Mouse (Mus musculus) myocyte (in vitro differentiated cells): Measurements from ENCODE around the gene Gm20806.
"Not testable (repeated sequence)": the region's sequence is repeated elsewhere in the genome, so short reads cannot be mapped to it uniquely, and the experiment has no call there.

Source experiments
- E2F4 ChIP-seq: IDR thresholded peaks from one replicate; pipeline ENCODE4 v1.6.1; 2011; ENCODE audit warnings: mild to moderate bottlenecking, control low read depth, moderate library complexity; ENCODE audit not compliant: insufficient read depth
- POLR2AphosphoS2 ChIP-seq: IDR thresholded peaks from one replicate; pipeline ENCODE4 v1.6.1; 2011; ENCODE audit warnings: low read depth, control low read depth; ENCODE audit not compliant: insufficient read length
- SRF ChIP-seq: IDR thresholded peaks from one replicate; pipeline ENCODE4 v1.6.1; 2011; ENCODE audit warnings: low read depth; ENCODE audit not compliant: control insufficient read depth, insufficient read length
- TCF3 ChIP-seq: IDR thresholded peaks from one replicate; pipeline ENCODE4 v1.6.1; 2011; ENCODE audit warnings: low read depth, control low read depth; ENCODE audit not compliant: insufficient read length
- USF1 ChIP-seq: IDR thresholded peaks from one replicate; pipeline ENCODE4 v1.6.1; 2011; ENCODE audit warnings: low read depth, mild to moderate bottlenecking, control low read depth, moderate library complexity

- not testable (repeated sequence) for TF ChIP-seq SRF, TCF3, USF1, E2F4, POLR2AphosphoS2
These were observed at the start of gene Gm20806 for GRCm38 (mm10) chrY:78837956-78838355.
